In genomic region chr19:57816221-57816996, GRCm38 (mm10) we compare ENCODE assay signal across 9 mouse cellular contexts.
DNase-seq lines count a peak whose midpoint lies in the region; ATAC-seq and TF ChIP-seq lines count a peak whose summit lies in the region.
"Had no signal": no experiment of that assay in that cellular context is flagged by ENCODE, and none has a peak within 500 bp of the region (broad histone marks: within the 10 kb centered on the region; RNA-seq: fewer than 3 reads in every experiment).

No protein-coding gene starts in this region.

- in situ Hi-C loops in ES-E14 (cut with MboI; ENCODE audit: low sequenced_read_pairs in 2 of 2, unreplicated experiment in 2 of 2): no loop called here

- H3K4me1 ChIP-seq in heart, adult 2 months (ENCODE audit: control insufficient read depth, insufficient read depth, low read length): no peaks in the 10 kb centered on the region
- H3K4me1 ChIP-seq in heart, embryonic 11.5 days (ENCODE audit: control insufficient read depth, insufficient read depth, low read length): no peaks in the 10 kb centered on the region
- no peaks in the 10 kb centered on the region; a peak in 1 of 4 replicates for H3K4me1 ChIP-seq in ES-E14 (ENCODE audit: control insufficient read depth in 2 of 2, insufficient read depth in 2 of 2, low read length in 2 of 2, poor library complexity in 1 of 2)
- H3K4me1 ChIP-seq in kidney, adult 2 months (ENCODE audit: control insufficient read depth, insufficient read depth, low read length): no peaks in the 10 kb centered on the region
- H3K4me1 ChIP-seq in liver, embryonic 14.5 days (replicated peaks; ENCODE audit: control insufficient read depth in 2 of 2, insufficient read depth in 2 of 2, low read length in 1 of 2): no peaks in the 10 kb centered on the region
- H3K4me1 ChIP-seq: liver, embryonic 15.5 days had no signal

- H3K36me3 ChIP-seq in heart, adult 2 months (ENCODE audit: control insufficient read depth, insufficient read depth, low read length): no peaks in the 10 kb centered on the region
- H3K36me3 ChIP-seq in heart, embryonic 11.5 days (ENCODE audit: control insufficient read depth, insufficient read depth, low read length): no peaks in the 10 kb centered on the region
- no peaks in the 10 kb centered on the region for H3K36me3 ChIP-seq in ES-E14 (ENCODE audit: control insufficient read depth, insufficient read depth, low read length, poor library complexity, severe bottlenecking)
- no peaks in the 10 kb centered on the region for H3K36me3 ChIP-seq in kidney, adult 2 months (ENCODE audit: control insufficient read depth, insufficient read depth, low read length)
- no peaks in the 10 kb centered on the region for H3K36me3 ChIP-seq in liver, embryonic 14.5 days (replicated peaks; ENCODE audit: control insufficient read depth, insufficient read depth, low read depth)
- H3K36me3 ChIP-seq: liver, embryonic 15.5 days had no signal

- no peak for DNase-seq in heart, adult 2 months
- DNase-seq in ES-E14 (ENCODE audit: low read depth, low spot score): peak; percentile 59
- DNase-seq in embryo, embryonic 10.5 days (ENCODE audit: low spot score): peak; percentile 75
- peak; percentile 59 for DNase-seq in kidney, adult 2 months
- no peak for DNase-seq in liver, embryonic 14.5 days (ENCODE audit: low read depth in 3 of 3, low spot score in 3 of 3)
- peak; percentile 39 for DNase-seq in right cerebral cortex, postnatal 14 days
- DNase-seq in spleen, postnatal 14 days (ENCODE audit: low spot score in 2 of 2): no peak

- H3K9me3 ChIP-seq in heart, embryonic 11.5 days (replicated peaks; ENCODE audit: control insufficient read depth, low read length): no peaks in the 10 kb centered on the region
- H3K9me3 ChIP-seq in ES-E14 (ENCODE audit: control insufficient read depth, insufficient read depth, low read depth, low read length): no peaks in the 10 kb centered on the region
- no peaks in the 10 kb centered on the region for H3K9me3 ChIP-seq in liver, embryonic 14.5 days (ENCODE audit: control insufficient read depth, low read length)
- H3K9me3 ChIP-seq: liver, embryonic 15.5 days had no signal

- TF ChIP-seq EP300 in heart, adult 2 months (IDR thresholded peaks at IDR 0.05; ENCODE audit: insufficient read depth, low read depth, low read length): no peak
- no peak for TF ChIP-seq EP300 in liver, embryonic 14.5 days (IDR thresholded peaks at IDR 0.05; ENCODE audit: low read depth)

- H3K9ac ChIP-seq in heart, adult 2 months (ENCODE audit: low read depth, low read length): no peak overlapping the region
- no peak overlapping the region for H3K9ac ChIP-seq in heart, embryonic 11.5 days (ENCODE audit: low read depth, low read length)
- H3K9ac ChIP-seq in ES-E14 (ENCODE audit: insufficient read depth, low read depth, low read length, poor library complexity, severe bottlenecking): no peak overlapping the region
- H3K9ac ChIP-seq in liver, embryonic 14.5 days (replicated peaks): no peak overlapping the region
- H3K9ac ChIP-seq: liver, embryonic 15.5 days had no signal

- no peak overlapping the region for H3K4me2 ChIP-seq in heart, embryonic 11.5 days
- H3K4me2 ChIP-seq in liver, embryonic 14.5 days (ENCODE audit: low read depth): no peak overlapping the region
- H3K4me2 ChIP-seq: liver, embryonic 15.5 days had no signal

- H3K4me3 ChIP-seq in heart, adult 2 months: no peak overlapping the region
- no peak overlapping the region for H3K4me3 ChIP-seq in heart, embryonic 11.5 days (ENCODE audit: low read depth, low read length)
- no peak overlapping the region for H3K4me3 ChIP-seq in ES-E14 (ENCODE audit: insufficient read depth in 1 of 2, low read depth in 1 of 2, low read length in 2 of 2, poor library complexity in 1 of 2, severe bottlenecking in 1 of 2)
- H3K4me3 ChIP-seq in kidney, adult 2 months (ENCODE audit: insufficient read depth, low read depth, low read length): no peak overlapping the region
- no peak overlapping the region for H3K4me3 ChIP-seq in liver, embryonic 14.5 days (ENCODE audit: insufficient read depth in 1 of 2, low read depth in 2 of 2, low read length in 2 of 2)
- H3K4me3 ChIP-seq: liver, embryonic 15.5 days had no signal

- TF ChIP-seq CTCF in heart, adult 2 months (IDR thresholded peaks at IDR 0.05): peak; percentile 77
- peak; percentile 57 for TF ChIP-seq CTCF in kidney, adult 2 months (conservative IDR thresholded peaks at IDR 0.05; ENCODE audit: insufficient read depth, insufficient read length, low read depth, low read length)
- TF ChIP-seq CTCF in liver, embryonic 14.5 days (IDR thresholded peaks at IDR 0.05; ENCODE audit: low read depth): peak; percentile 71

- intact Hi-C loops in heart, adult 2 months (cut with DNase I): no loop called here

- H3K27me3 ChIP-seq in heart, adult 2 months (ENCODE audit: control insufficient read depth, insufficient read depth, low read length): no peaks in the 10 kb centered on the region
- H3K27me3 ChIP-seq in heart, embryonic 11.5 days (ENCODE audit: control insufficient read depth, insufficient read depth, low read length): no peaks in the 10 kb centered on the region
- H3K27me3 ChIP-seq in kidney, adult 2 months (replicated peaks; ENCODE audit: control insufficient read depth, insufficient read depth, low read length): no peaks in the 10 kb centered on the region
- H3K27me3 ChIP-seq in liver, embryonic 14.5 days (ENCODE audit: control insufficient read depth, insufficient read depth, low read length): no peaks in the 10 kb centered on the region
- H3K27me3 ChIP-seq: liver, embryonic 15.5 days had no signal

- H3K79me2 ChIP-seq in heart, adult 2 months (replicated peaks; ENCODE audit: control insufficient read depth, insufficient read depth, low read length): no peaks in the 10 kb centered on the region

- TF ChIP-seq POLR2A in heart, adult 2 months (IDR thresholded peaks at IDR 0.05; ENCODE audit: insufficient read depth, low read depth, low read length): no peak
- no peak for TF ChIP-seq POLR2A in kidney, adult 2 months (IDR thresholded peaks at IDR 0.05; ENCODE audit: low read depth, low read length)

- WGBS in heart, adult 2 months: 91% methylated on average over 17 of the region's 17 CpGs
- WGBS in heart, embryonic 11.5 days (ENCODE audit: insufficient replicate concordance): 87% methylated on average over 17 of the region's 17 CpGs
- WGBS in kidney, adult 2 months: 83% methylated on average over 17 of the region's 17 CpGs
- 79% methylated on average over 17 of the region's 17 CpGs for WGBS in liver, embryonic 14.5 days (ENCODE audit: insufficient replicate concordance)

- H3K27ac ChIP-seq in heart, adult 2 months: no peak overlapping the region
- no peak overlapping the region for H3K27ac ChIP-seq in heart, embryonic 11.5 days (ENCODE audit: low read depth, low read length)
- no peak overlapping the region for H3K27ac ChIP-seq in ES-E14 (ENCODE audit: insufficient read depth, low read depth, low read length, poor library complexity, severe bottlenecking)
- no peak overlapping the region for H3K27ac ChIP-seq in kidney, adult 2 months (ENCODE audit: insufficient read depth, low read depth, low read length)
- H3K27ac ChIP-seq in liver, embryonic 14.5 days: no peak overlapping the region
- H3K27ac ChIP-seq: liver, embryonic 15.5 days had no signal

- no peak for ATAC-seq in heart, embryonic 11.5 days (replicated peaks; ENCODE audit: insufficient number of reproducible peaks, low FRiP score, low TSS enrichment)
- no peak for ATAC-seq in liver, embryonic 14.5 days (ENCODE audit: insufficient read depth)

TF ChIP-seq in ES-E14, 5 proteins besides CTCF, POLR2A, EP300 and RAD21:
- TF ChIP-seq ZNF384 (IDR thresholded peaks at IDR 0.05; ENCODE audit: low read depth, low read length): no peak
- 0 out of 2 replicates have a peak, but pooled peaks have one; percentile 36 for TF ChIP-seq ZC3H11A (IDR thresholded peaks at IDR 0.05; ENCODE audit: borderline replicate concordance, low read depth, low read length)

Comparison
In these comparisons a context has a peak if more than half of its experiments do, and no peak if none do; other contexts are left out.
1. DNase-seq: peak in ES-E14 (single experiment), embryo, embryonic 10.5 days (single experiment), kidney, adult 2 months (single experiment) and right cerebral cortex, postnatal 14 days (single experiment); none in heart, adult 2 months (0 of 2), liver, embryonic 14.5 days (0 of 3) and spleen, postnatal 14 days (0 of 2).
2. Peak in every context shown above with its lines, with median percentiles within 50 percentile points of each other: CTCF ChIP-seq.